Mouse (Mus musculus) hindbrain, embryonic 10.5 days (tissue): Measurements from ENCODE around the gene Kidins220. TPM values are rescaled to one million over a fixed set of nuclear protein-coding genes. Genes with fewer than 3 reads are reported as not detected.

ENCODE experiments used
- DNase-seq: peaks from one replicate; pipeline ENCODE4 v3.0.0-alpha.2; 2017; ENCODE audit warnings: low spot score
- H3K27ac ChIP-seq: fragments of 300-500 bp; sonication (generic); 2 replicates; pipeline ENCODE4 v1.5.1; 2016; ENCODE audit warnings: mild to moderate bottlenecking, moderate library complexity
- H3K27me3 ChIP-seq: fragments of 300-500 bp; sonication (generic); 2 replicates; pipeline ENCODE4 v1.6.1; 2016; ENCODE audit warnings: mild to moderate bottlenecking; ENCODE audit not compliant: poor library complexity, insufficient read depth, severe bottlenecking
- H3K36me3 ChIP-seq: fragments of 300-500 bp; sonication (generic); 2 replicates; pipeline ENCODE4 v1.6.1; 2016; ENCODE audit warnings: mild to moderate bottlenecking, moderate library complexity
- H3K4me1 ChIP-seq: fragments of 300-500 bp; sonication (generic); replicated peaks from 2 replicates; pipeline ENCODE4 v1.6.1; 2016; ENCODE audit warnings: mild to moderate bottlenecking
- H3K4me3 ChIP-seq: fragments of 300-500 bp; sonication (generic); 2 replicates; pipeline ENCODE4 v1.5.1; 2016; ENCODE audit warnings: mild to moderate bottlenecking, moderate library complexity
- H3K9me3 ChIP-seq: fragments of 300-500 bp; sonication (generic); 2 replicates; pipeline ENCODE4 v1.6.1; 2016; ENCODE audit warnings: mild to moderate bottlenecking, moderate library complexity
- WGBS: fragments of 180-500 bp; shearing (Covaris S2); methylation state at CpG from one replicate; pipeline ENCODE4 v1.1.7; 2016; 5-methylcytosine and 5-hydroxymethylcytosine counted together
- polyA plus RNA-seq: library from polyadenylated mRNA; unstranded; fragments of >200 nt; fragmentation: Nextera tagmentation; extraction: Ambion mirVana; gene quantifications from 2 replicates; pipeline ENCODE4 v1.2.1, GENCODE M21; 2016

Gene Kidins220
- polyA plus RNA-seq, 1 experiment from 2014 or later, result 38.1 TPM

GRCm38 (mm10) chr12:25014307-25014927 lies 39.7 kb downstream of the Kidins220 start:
- WGBS, result 91% methylated on average over 5 of the region's 5 CpGs
- DNase-seq, result no peak
- no peak overlapping the region for H3K27ac ChIP-seq

GRCm38 (mm10) chr12:25014938-25015337 lies 40.2 kb downstream of the Kidins220 start:
- Histone ChIP-seq H3K36me3 (peaks cover 93% of the 10 kb centered on the region), H3K27me3 (no peaks in the 10 kb centered on the region), H3K4me3 (no peak overlapping the region), H3K9me3 (no peaks in the 10 kb centered on the region), H3K4me1 (no peaks in the 10 kb centered on the region), H3K27ac (no peak overlapping the region)
- no peak for DNase-seq
- WGBS, result 92% methylated on average over 7 of the region's 7 CpGs

More at GRCm38 (mm10) chr12:25014307-25014927, 39.7 kb downstream of the Kidins220 start:
- Histone ChIP-seq H3K4me1 (no peaks in the 10 kb centered on the region), H3K9me3 (no peaks in the 10 kb centered on the region), H3K36me3 (peaks cover 93% of the 10 kb centered on the region), H3K4me3 (no peak overlapping the region), H3K27me3 (no peaks in the 10 kb centered on the region)

- Histone ChIP-seq H3K4me3 (no peak overlapping the region), H3K27me3 (no peaks in the 10 kb centered on the region), H3K27ac (no peak overlapping the region), H3K36me3 (peaks cover 84% of the 10 kb centered on the region), H3K9me3 (no peaks in the 10 kb centered on the region), H3K4me1 (no peaks in the 10 kb centered on the region)
- no peak for DNase-seq
- WGBS, result 95% methylated on average over 4 of the region's 4 CpGs
Measured at GRCm38 (mm10) chr12:25016995-25017394, 42.3 kb downstream of the Kidins220 start.

DNA sequence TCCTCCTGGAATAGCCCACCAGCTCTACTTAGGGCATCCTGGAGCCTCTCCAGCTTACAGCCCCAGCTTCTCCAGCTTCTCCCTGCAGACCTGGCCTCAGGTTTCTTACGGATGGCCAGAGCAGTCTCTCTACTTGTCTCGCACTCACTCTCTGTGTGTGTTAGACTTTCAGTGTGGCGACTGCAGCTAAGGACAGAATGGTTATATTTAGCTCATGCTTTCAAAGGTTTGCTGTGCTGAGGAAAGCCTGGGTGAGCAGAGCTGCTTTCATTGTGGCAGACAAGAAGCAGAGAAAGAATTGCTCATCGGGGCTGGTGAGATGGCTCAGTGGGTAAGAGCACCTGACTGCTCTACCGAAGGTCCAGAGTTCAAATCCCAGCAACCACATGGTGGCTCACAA lies 46.3 kb downstream of the Kidins220 start:
- Histone ChIP-seq H3K4me1 (no peaks in the 10 kb centered on the region), H3K27ac (no peak overlapping the region), H3K27me3 (no peaks in the 10 kb centered on the region), H3K36me3 (peaks cover 45% of the 10 kb centered on the region), H3K4me3 (no peak overlapping the region), H3K9me3 (no peaks in the 10 kb centered on the region)
- 94% methylated on average over 5 of the region's 5 CpGs for WGBS
- DNase-seq, result no peak

- WGBS, result 68% methylated on average over 9 of the region's 9 CpGs
- peaks cover 11% of the 10 kb centered on the region for H3K36me3 ChIP-seq
- no peak overlapping the region for H3K27ac ChIP-seq
- H3K4me3 ChIP-seq, result no peak overlapping the region
- DNase-seq, result no peak
- H3K4me1 ChIP-seq, result no peaks in the 10 kb centered on the region
- no peaks in the 10 kb centered on the region for H3K9me3 ChIP-seq
- no peaks in the 10 kb centered on the region for H3K27me3 ChIP-seq
Measured at GRCm38 (mm10) chr12:25024862-25025545, 50.3 kb downstream of the Kidins220 start.

- H3K27ac ChIP-seq, result no peak overlapping the region
- peaks cover 7% of the 10 kb centered on the region; the same call in 1 of the 2 replicates for H3K36me3 ChIP-seq
- no peak for DNase-seq
- H3K4me1 ChIP-seq, result no peaks in the 10 kb centered on the region
- 89% methylated on average over 7 of the region's 7 CpGs for WGBS
- H3K9me3 ChIP-seq, result no peaks in the 10 kb centered on the region
- no peak overlapping the region for H3K4me3 ChIP-seq
- H3K27me3 ChIP-seq, result no peaks in the 10 kb centered on the region
Measured at GRCm38 (mm10) chr12:25026308-25026707, 51.6 kb downstream of the Kidins220 start.

GRCm38 (mm10) chr12:25027416-25027815 lies 52.7 kb downstream of the Kidins220 start:
- Histone ChIP-seq H3K4me3 (no peak overlapping the region), H3K27me3 (no peaks in the 10 kb centered on the region), H3K36me3 (peaks cover 7% of the 10 kb centered on the region; the same call in 1 of the 2 replicates), H3K4me1 (no peaks in the 10 kb centered on the region), H3K9me3 (no peaks in the 10 kb centered on the region), H3K27ac (no peak overlapping the region)
- peak; percentile 61 for DNase-seq
- 24% methylated on average over 2 of the region's 2 CpGs for WGBS

DNA sequence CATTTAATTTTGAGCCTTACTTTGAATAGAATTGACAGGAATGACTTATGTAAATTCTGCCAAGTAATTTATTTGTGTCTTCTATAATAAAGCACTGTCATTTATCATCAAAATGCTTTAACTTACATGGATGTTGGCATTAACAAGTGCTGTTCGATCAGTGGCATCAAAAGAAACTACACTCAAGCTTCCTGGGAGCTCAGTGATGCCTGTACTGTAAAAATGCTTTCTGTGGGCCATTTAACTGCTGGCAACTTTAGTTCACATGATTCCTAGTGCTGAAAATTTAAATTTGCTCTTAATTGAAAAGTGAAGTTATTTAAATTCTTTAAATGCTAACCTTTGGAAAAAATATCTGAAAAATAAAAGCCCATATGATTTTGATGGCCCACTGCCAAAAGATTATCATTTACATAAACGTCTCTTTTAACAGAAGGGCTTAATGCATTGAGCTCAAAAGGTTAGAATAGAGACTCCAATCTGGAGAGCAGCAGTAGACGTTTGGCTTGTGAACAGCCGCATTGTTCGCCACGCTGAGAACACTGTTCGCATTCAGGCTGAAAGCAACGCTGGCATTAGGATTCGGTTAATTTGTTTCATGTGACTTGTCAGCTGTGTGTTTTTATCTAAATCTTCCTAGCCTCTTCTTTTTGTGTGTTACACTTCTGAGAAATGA lies 59.1 kb downstream of the Kidins220 start:
- DNase-seq, result peak; percentile 23
- H3K4me3 ChIP-seq, result no peak overlapping the region
- H3K4me1 ChIP-seq, result peaks cover 21% of the 10 kb centered on the region
- no peaks in the 10 kb centered on the region for H3K27me3 ChIP-seq
- H3K27ac ChIP-seq, result 0 out of 2 replicates have a peak overlapping the region, but pooled peaks have one; percentile 79
- peaks cover 18% of the 10 kb centered on the region for H3K36me3 ChIP-seq
- 34% methylated on average over 9 of the region's 9 CpGs for WGBS
- H3K9me3 ChIP-seq, result no peaks in the 10 kb centered on the region

DNA sequence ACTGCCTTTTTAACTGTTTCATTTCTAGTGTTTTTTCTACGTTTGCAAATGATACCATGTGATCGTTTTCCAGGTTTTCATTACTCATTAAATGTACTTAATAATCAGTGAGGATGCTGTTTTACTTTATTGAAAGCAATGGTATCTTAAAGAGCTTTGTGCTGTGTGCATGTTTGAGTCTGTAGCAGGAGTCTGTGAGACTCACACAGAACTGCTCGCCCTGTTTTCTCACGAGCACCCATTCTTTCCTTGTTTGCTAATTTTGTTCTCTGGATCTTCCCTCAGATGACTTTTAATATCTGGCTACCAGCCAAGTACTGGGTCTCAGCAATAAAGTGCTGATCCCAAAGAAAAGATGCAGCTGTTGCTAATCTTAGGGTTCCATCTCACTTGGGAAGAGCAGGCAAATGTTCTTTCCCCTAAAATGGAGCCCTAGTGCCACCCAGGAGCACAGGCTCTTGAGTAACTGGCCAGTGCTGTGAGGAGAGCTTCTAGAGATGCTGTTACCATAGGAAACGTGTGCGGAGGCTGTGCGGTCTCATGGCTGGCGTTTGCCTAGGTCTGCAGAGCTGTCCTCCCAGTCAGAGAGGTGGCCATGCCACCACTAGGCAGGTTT lies 59.7 kb downstream of the Kidins220 start:
- peaks cover 18% of the 10 kb centered on the region for H3K36me3 ChIP-seq
- H3K27ac ChIP-seq, result peak overlapping the region; percentile 79
- no peaks in the 10 kb centered on the region for H3K9me3 ChIP-seq
- DNase-seq, result no peak
- peaks cover 21% of the 10 kb centered on the region for H3K4me1 ChIP-seq
- no peak overlapping the region for H3K4me3 ChIP-seq
- no peaks in the 10 kb centered on the region for H3K27me3 ChIP-seq
- WGBS, result 75% methylated on average over 8 of the region's 8 CpGs

GRCm38 (mm10) chr12:25036024-25036423 lies 61.3 kb downstream of the Kidins220 start:
- no peaks in the 10 kb centered on the region for H3K27me3 ChIP-seq
- peaks cover 15% of the 10 kb centered on the region for H3K36me3 ChIP-seq
- no peaks in the 10 kb centered on the region for H3K9me3 ChIP-seq
- H3K4me3 ChIP-seq, result no peak overlapping the region
- no peak for DNase-seq
- peaks cover 21% of the 10 kb centered on the region for H3K4me1 ChIP-seq
- H3K27ac ChIP-seq, result no peak overlapping the region
- WGBS, result 91% methylated on average over 3 of the region's 3 CpGs

DNA sequence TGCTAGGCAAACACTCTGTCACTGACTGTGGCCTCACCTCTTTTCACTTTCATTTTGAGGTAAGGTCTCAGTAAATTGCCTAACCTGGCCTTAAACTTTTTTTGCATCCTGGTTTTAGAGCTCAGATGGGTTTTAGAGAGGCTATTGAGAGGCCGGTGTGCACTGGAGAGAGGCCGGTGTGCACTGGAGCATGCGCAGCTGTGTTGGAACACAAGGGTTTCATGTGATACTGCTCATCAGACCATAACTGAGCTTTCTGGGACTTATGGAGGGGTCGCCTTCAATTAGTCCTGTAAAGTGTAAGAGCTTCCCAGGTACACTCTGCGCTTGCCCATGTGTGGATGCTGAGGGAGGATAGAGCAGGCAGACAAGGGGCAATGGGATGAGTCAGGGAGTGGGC lies 62.5 kb downstream of the Kidins220 start:
- no peak for DNase-seq
- Histone ChIP-seq H3K9me3 (no peaks in the 10 kb centered on the region), H3K27me3 (no peaks in the 10 kb centered on the region), H3K27ac (no peak overlapping the region), H3K36me3 (peaks cover 15% of the 10 kb centered on the region), H3K4me3 (no peak overlapping the region), H3K4me1 (peaks cover 21% of the 10 kb centered on the region)
- 81% methylated on average over 5 of the region's 5 CpGs for WGBS

DNA sequence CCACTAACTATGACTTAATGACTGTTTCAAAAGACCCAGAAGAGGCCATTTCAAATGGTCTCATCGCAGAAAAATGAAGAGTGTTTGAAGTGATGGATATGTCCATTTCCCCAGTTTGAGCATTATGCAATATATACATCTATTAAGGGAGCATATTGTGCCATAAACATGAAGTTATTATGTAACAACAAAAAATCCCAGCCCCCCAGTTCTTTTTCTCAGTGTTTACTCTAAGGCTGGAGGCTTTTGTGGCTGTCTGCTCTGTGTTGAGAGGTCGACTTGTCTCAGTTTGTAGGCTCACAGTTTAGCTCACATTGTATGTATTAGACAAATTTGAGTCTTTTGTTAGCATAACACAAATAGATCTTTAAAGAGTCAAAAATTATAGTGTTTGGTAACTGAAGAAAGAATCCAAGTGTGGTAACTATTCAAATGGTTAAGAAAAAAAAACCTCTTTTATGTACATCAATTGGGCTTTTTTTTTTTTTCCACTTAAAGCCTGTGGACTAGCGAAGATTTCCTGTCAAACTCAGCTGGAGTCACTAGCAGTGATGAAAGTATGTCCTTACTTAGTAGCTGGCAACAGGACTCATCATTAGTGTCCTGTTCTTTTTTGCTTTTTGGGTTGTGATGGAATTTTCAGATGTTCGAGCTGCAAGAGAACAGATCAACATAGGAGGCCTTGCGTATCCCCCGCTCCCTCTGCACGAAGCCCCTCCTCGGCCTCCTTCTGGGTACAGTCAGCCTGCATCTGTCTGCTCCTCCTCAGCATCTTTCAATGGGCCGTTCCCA lies 63.2 kb downstream of the Kidins220 start:
- Histone ChIP-seq H3K36me3 (peaks cover 19% of the 10 kb centered on the region), H3K27me3 (no peaks in the 10 kb centered on the region), H3K9me3 (no peaks in the 10 kb centered on the region), H3K4me3 (no peak overlapping the region), H3K27ac (peak overlapping the region; percentile 12; the same call in 1 of the 2 replicates), H3K4me1 (peaks cover 21% of the 10 kb centered on the region)
- DNase-seq, result no peak
- WGBS, result 84% methylated on average over 9 of the region's 9 CpGs
